Mouse (Mus musculus): ENCODE measurements around the gene Slxl1. TPM values are rescaled to one million over a fixed set of nuclear protein-coding genes. Genes with fewer than 3 reads are reported as not detected.
"Not testable (repeated sequence)": the region's sequence is repeated elsewhere in the genome, so short reads cannot be mapped to it uniquely, and the experiment has no call there.

Slxl1 gene
- polyA plus RNA-seq (2017; shearing (Covaris generic)), result not detected

DNA sequence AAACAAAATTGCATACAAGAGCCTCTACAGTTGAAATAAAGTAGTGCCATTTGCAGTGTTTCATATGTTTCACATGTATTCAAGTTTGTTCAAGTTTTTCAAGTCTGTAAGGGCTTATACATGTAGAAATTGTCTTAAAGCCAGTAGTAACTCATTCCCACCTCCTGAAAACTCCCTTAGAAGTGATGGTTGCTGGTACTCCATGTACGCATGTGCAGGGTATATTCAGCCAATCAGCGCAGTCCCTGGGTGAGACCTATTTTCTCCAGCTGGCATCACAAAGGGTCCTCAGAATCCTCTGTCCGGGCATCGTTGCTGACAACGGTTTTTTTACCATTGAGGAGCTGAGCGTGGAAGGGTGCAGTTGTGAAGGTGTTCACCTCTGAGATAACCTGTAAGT is at the start of gene Slxl1:
Gene Slxl1 (plus strand): TSS at position 301 of the 400 bp plus-strand sequence.
- not testable (repeated sequence) for ATAC-seq

Data from CD4-positive, CD25-positive, alpha-beta regulatory T cell, adult 4 months (primary cell).